Mouse (Mus musculus) hindbrain, embryonic 14.5 days (tissue): ENCODE measurements around the gene Pkig. TPM values are rescaled to one million over a fixed set of nuclear protein-coding genes. Genes with fewer than 3 reads are reported as not detected.
"Not testable (repeated sequence)": the region's sequence is repeated elsewhere in the genome, so short reads cannot be mapped to it uniquely, and the experiment has no call there.

ENCODE experiments used
- ATAC-seq: fragments of 200-750 bp; cut with Nextera tagmentation; 2 replicates; pipeline ENCODE4 v1.8.0; 2017; ENCODE audit warnings: moderate number of reproducible peaks, mild to moderate bottlenecking, moderate TSS enrichment, moderate library complexity; ENCODE audit not compliant: low FRiP score
- DNase-seq: peaks from one replicate; pipeline ENCODE4 v3.0.0-alpha.2; 2015; ENCODE audit warnings: low spot score
- H3K27ac ChIP-seq: fragments of 300-500 bp; sonication (generic); 2 replicates; pipeline ENCODE4 v1.5.1; 2014; ENCODE audit warnings: mild to moderate bottlenecking, moderate library complexity
- H3K27me3 ChIP-seq: fragments of 300-500 bp; sonication (generic); 2 replicates; pipeline ENCODE4 v1.6.1; 2014; ENCODE audit warnings: mild to moderate bottlenecking, low read length, mixed read lengths; ENCODE audit not compliant: control insufficient read depth, insufficient read depth
- H3K36me3 ChIP-seq: fragments of 300-500 bp; sonication (generic); replicated peaks from 2 replicates; pipeline ENCODE4 v1.6.1; 2014; ENCODE audit not compliant: control insufficient read depth, insufficient read depth
- H3K4me1 ChIP-seq: fragments of 300-500 bp; sonication (generic); replicated peaks from 2 replicates; pipeline ENCODE4 v1.6.1; 2014; ENCODE audit warnings: antibody characterized with exemption, low read length, mixed read lengths; ENCODE audit not compliant: control insufficient read depth, insufficient read depth
- H3K4me2 ChIP-seq: fragments of 300-500 bp; sonication (generic); replicated peaks from 2 replicates; pipeline ENCODE4 v1.6.1; 2014; ENCODE audit warnings: mild to moderate bottlenecking, moderate library complexity
- H3K4me3 ChIP-seq: fragments of 300-500 bp; sonication (generic); replicated peaks from 2 replicates; pipeline ENCODE4 v1.5.1; 2014; ENCODE audit warnings: mild to moderate bottlenecking, low read length
- H3K9ac ChIP-seq: fragments of 300-500 bp; sonication (generic); 2 replicates; pipeline ENCODE4 v1.6.1; 2014
- H3K9me3 ChIP-seq: fragments of 300-500 bp; sonication (generic); 2 replicates; pipeline ENCODE4 v1.6.1; 2016; ENCODE audit warnings: low read length; ENCODE audit not compliant: control insufficient read depth
- WGBS: fragments of 180-500 bp; shearing (Covaris S2); extraction: QIAGEN DNeasy Blood & Tissue Kit; methylation state at CpG from one replicate; pipeline ENCODE4 v1.1.7; 2014; 5-methylcytosine and 5-hydroxymethylcytosine counted together
- polyA plus RNA-seq: library from polyadenylated mRNA; unstranded; fragments of >200 nt; fragmentation: Nextera tagmentation; extraction: Ambion mirVana; gene quantifications from 2 replicates; pipeline ENCODE4 v1.2.1, GENCODE M21; 2014

Gene Pkig
- polyA plus RNA-seq, 1 experiment from 2014 or later = 107 TPM

DNA sequence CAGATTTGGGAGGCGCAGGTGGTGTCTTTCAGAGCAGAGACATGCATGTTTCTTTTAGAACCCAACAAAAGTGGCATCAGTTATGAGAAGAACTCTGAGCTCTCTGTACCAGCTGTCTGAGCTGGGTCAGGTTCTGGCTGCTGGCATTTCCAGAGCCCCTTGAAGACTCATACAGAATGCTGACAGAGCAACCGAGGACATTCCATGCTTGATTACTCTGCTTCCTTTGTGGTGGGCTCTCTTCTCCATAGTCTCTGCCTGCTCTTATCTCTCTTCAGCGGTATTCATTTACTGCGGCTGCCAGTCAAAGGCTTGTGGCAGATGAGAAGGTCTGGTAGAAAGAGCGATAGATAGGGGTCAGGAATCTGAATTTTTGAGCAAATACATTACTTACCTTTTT lies 28.0 kb downstream of the Pkig start:
- ATAC-seq (no peak), DNase-seq (no peak)
- H3K9ac ChIP-seq = no peak overlapping the region
- H3K4me2 ChIP-seq = no peak overlapping the region
- H3K36me3 ChIP-seq = no peaks in the 10 kb centered on the region
- H3K4me3 ChIP-seq = no peak overlapping the region
- no peaks in the 10 kb centered on the region for H3K9me3 ChIP-seq
- WGBS = 80% methylated on average over 5 of the region's 5 CpGs
- peak overlapping the region; percentile 38; the same call in 1 of the 2 replicates for H3K27ac ChIP-seq
- H3K27me3 ChIP-seq = no peaks in the 10 kb centered on the region
- H3K4me1 ChIP-seq = peaks cover 16% of the 10 kb centered on the region; the same call in 1 of the 2 replicates

DNA sequence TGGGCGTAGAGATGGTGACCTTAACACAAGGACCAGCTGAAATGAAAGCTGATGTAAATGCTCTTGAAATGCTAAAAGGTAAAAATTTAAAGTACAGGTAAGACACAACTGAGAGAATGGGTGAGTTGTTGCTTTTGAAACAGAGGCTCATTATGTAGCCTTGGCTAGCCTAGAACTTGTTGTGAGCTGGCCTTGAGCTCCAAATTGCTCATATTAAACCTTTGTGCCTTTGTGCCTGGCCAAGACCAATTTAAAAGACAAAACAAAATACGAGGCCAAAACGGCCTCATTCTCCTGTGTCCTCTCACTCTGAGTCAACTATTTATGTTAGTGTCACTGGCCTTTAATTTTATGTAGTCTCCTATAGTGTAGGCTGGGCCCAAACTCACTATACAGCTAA lies 28.7 kb downstream of the Pkig start:
- Histone ChIP-seq H3K36me3 (no peaks in the 10 kb centered on the region), H3K27me3 (no peaks in the 10 kb centered on the region), H3K27ac (no peak overlapping the region), H3K9me3 (no peaks in the 10 kb centered on the region), H3K4me1 (peaks cover 16% of the 10 kb centered on the region; the same call in 1 of the 2 replicates), H3K4me2 (no peak overlapping the region), H3K4me3 (no peak overlapping the region), H3K9ac (no peak overlapping the region)
- ATAC-seq (no peak), DNase-seq (no peak)
- WGBS = 87% methylated on average over 3 of the region's 3 CpGs

DNA sequence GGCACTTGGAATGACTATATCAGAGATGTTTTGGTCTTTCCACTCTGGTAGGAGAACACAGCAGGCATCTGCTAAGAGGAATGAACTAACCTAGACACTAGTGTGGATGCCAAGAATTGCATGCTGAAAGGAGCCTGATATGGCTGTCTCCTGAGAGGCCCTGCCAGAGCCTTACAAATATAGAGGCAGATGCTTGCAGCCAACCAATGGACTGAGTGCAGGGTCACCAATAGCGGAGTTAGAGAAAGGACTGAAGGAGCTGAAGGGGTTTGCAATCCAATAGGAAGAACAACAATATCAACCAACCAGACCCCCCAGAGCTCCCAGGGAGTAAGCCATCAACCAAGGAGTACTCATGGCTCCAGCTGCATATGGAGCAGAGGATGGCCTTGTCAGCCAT lies 30.2 kb downstream of the Pkig start:
- not testable (repeated sequence) for H3K4me2 ChIP-seq, H3K27ac ChIP-seq, H3K4me3 ChIP-seq, H3K9me3 ChIP-seq, DNase-seq, H3K27me3 ChIP-seq, H3K36me3 ChIP-seq, ATAC-seq, H3K9ac ChIP-seq
- 92% methylated on average over 1 of the region's 1 CpGs for WGBS
- H3K4me1 ChIP-seq = peaks cover 16% of the 10 kb centered on the region; the same call in 1 of the 2 replicates

DNA sequence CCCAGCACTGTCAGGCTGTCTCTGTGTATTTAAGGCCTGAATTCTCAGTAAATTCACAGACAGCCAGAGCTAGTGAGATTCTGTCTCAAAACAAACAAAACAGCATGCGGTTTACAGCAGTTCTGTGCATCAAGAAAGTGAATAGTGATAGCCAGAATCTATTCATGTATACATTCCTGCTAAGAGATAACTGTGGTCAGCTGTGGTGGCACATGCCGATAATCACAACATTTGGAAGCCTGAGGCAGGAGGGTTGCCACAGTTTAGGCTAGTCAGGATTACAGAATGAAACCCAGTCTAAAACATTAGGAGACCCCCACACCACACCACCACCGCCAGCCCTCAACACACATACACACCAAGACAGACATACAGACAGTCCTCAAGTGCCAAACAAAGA lies 31.6 kb downstream of the Pkig start:
- H3K9ac ChIP-seq = no peak overlapping the region
- ATAC-seq (no peak), DNase-seq (no peak)
- H3K4me2 ChIP-seq = no peak overlapping the region
- H3K27ac ChIP-seq = peak overlapping the region; percentile 47
- H3K27me3 ChIP-seq = no peaks in the 10 kb centered on the region
- no peaks in the 10 kb centered on the region for H3K9me3 ChIP-seq
- H3K4me3 ChIP-seq = no peak overlapping the region
- WGBS = 82% methylated on average over 3 of the region's 3 CpGs
- H3K36me3 ChIP-seq = no peaks in the 10 kb centered on the region
- H3K4me1 ChIP-seq = peaks cover 16% of the 10 kb centered on the region; the same call in 1 of the 2 replicates

DNA sequence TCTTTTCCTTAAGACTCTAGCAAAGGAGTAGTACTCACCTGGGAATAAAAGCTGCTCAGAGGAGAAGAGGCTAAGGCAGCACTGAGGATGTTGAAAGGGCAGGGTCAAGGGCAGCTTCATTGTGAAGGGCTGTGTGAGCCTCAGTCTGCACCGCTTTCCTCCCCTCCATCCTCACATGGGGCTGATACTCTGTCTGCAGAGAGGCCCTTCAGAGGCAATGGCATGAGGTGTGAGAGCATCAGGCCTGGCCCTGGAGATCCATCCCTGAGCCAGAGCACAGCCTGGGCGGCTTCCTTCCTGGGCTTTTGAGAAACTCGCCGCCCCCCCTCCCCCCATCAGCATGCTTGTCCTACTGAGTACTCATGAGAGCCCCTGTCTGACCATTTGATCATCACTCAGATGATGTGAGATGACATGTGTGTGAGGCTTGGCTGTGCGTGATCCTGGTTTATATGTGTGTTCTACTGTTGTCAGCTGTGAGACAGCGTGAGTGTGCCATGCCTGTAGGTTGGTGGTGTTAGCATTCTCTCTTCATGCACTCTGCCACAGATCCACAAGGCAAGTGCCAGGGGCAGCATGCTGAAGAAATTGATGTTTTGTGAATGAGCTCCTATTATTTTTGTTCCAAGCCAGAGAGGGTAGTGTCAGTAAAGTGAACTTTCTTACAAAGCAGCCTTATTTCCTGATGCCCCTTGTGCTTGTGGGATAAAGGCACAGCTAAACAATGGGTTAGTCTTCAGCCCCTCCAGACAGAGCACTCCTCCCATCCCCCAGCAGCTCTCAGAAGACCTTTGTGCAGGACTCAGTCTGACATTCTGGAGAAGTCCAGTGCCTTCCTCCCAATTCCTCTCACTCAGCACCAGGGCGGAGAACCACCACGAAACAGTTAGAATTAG lies 32.5 kb downstream of the Pkig start:
- Histone ChIP-seq H3K27ac (peak overlapping the region; percentile 47; the same call in 1 of the 2 replicates), H3K27me3 (no peaks in the 10 kb centered on the region), H3K4me1 (peaks cover 13% of the 10 kb centered on the region; the same call in 1 of the 2 replicates), H3K9ac (peak overlapping the region; percentile 3; the same call in 1 of the 2 replicates), H3K4me3 (no peak overlapping the region), H3K36me3 (no peaks in the 10 kb centered on the region), H3K4me2 (no peak overlapping the region), H3K9me3 (no peaks in the 10 kb centered on the region)
- DNase-seq (no peak), ATAC-seq (no peak; the same call in 1 of the 2 replicates)
- WGBS = 53% methylated on average over 8 of the region's 8 CpGs

DNA sequence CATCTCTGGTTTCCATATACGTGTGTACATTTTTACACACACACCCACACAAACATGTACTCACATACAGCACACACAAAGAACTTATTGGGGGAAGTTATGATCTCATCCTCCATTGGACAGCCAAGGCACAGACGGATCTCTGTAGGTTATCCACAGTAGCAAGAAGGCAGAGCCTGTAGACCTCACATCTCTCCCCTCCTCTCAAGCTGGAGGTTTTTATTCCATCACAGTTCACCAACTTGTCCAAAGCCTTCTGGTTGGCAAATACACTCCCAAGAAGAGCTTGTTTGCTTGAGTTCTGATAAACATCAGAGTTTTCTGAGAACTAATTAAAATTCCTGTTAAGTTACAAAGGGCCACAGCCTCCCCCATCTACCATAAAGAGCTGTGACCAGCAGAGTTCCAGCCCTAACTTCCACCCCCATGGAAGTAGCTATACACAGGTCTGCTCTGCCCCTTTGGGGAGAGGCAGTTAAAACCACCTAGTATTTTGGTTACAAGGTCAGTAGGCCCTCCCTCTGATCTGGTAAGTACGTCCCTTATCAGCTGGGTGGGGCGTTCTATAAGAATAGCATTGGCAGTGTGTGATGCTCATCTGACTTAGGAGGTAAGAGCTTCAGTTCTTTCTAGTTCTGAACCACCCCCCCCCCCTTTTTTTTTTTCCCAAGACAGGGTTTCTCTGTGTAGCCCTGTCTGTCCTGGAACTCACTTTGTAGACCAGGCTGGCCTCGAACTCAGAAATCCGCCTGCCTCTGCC lies 33.8 kb downstream of the Pkig start:
- Histone ChIP-seq H3K4me2 (no peak overlapping the region), H3K27me3 (no peaks in the 10 kb centered on the region), H3K4me1 (peaks cover 11% of the 10 kb centered on the region; the same call in 1 of the 2 replicates), H3K36me3 (no peaks in the 10 kb centered on the region), H3K4me3 (no peak overlapping the region), H3K9me3 (no peaks in the 10 kb centered on the region), H3K9ac (no peak overlapping the region), H3K27ac (no peak overlapping the region)
- 93% methylated on average over 6 of the region's 6 CpGs for WGBS
- ATAC-seq = no peak
- DNase-seq = no peak

DNA sequence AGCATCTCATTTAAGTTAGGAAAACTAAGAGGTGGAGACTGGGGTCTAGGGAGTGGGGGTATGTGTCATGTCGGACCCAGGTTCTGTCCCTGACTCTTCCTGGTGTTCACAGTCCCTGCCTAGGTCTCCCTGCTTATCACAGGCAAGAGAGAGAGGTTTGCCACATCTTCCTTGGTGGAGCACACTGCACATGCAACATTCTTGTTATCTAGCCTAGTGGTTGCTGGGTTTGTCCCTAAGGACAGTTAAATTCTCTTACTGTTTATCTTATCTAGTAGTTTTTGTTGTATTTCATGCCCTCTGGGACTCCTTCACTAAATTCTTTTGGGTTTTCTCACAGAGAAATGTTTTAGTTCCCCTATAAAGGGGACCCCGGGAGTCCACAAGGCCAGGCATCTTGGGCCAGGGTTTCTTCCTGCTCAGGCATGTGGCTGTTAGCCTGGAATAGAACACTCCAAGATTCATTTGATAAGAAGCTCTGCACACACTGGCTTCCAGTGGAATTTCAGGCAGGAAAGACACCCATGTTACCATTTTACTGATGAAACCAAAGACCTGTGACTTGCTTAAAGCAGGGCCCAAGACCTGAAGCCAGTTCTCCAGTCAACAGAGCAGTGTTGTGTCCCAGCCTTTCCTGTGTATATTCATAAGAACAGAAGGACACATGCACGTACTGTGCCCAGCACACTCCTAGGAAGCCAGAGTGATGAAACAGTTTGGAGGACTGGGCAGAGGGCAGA lies 34.9 kb downstream of the Pkig start:
- DNase-seq (no peak), ATAC-seq (no peak)
- Histone ChIP-seq H3K4me1 (peaks cover 11% of the 10 kb centered on the region; the same call in 1 of the 2 replicates), H3K4me3 (no peak overlapping the region), H3K36me3 (no peaks in the 10 kb centered on the region), H3K27ac (peak overlapping the region; percentile 67; the same call in 1 of the 2 replicates), H3K9me3 (no peaks in the 10 kb centered on the region), H3K4me2 (no peak overlapping the region), H3K27me3 (no peaks in the 10 kb centered on the region), H3K9ac (no peak overlapping the region)
- WGBS = 79% methylated on average over 3 of the region's 3 CpGs

DNA sequence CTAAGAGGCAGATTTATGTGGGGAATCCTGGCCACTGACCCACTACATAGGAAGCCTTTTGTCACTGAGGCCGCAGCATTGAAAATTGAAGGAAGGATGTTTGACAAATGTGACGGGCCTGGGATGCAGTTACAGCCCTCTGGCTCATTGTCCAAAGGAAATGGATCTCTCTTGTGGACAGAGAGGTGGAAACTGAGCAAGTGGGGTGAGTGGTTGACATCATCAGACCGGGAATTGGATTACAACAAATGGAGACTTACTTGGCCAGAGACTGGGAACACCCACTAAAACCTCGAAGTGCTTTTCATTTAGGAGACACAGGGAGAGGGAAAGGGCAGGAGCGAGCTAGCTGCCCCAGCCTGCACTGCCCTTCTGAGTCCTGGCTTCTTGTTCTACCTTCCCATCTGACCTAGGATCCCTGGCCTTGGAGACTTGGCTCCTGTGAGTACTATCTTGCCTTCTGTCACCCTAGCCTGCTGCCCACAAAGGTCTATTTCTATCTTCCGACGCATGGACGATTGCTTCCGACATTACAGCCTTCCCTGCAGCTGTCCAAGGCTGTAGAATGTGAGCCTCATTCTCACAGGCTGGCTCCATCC lies 35.6 kb downstream of the Pkig start:
- no peaks in the 10 kb centered on the region for H3K9me3 ChIP-seq
- DNase-seq (no peak), ATAC-seq (no peak)
- 68% methylated on average over 9 of the region's 9 CpGs for WGBS
- no peaks in the 10 kb centered on the region for H3K27me3 ChIP-seq
- H3K9ac ChIP-seq = no peak overlapping the region
- H3K4me3 ChIP-seq = no peak overlapping the region
- no peaks in the 10 kb centered on the region for H3K36me3 ChIP-seq
- H3K4me2 ChIP-seq = no peak overlapping the region
- H3K4me1 ChIP-seq = peaks cover 11% of the 10 kb centered on the region; the same call in 1 of the 2 replicates
- peak overlapping the region; percentile 67; the same call in 1 of the 2 replicates for H3K27ac ChIP-seq
